25 mouse cellular contexts compared by ENCODE assay signal in genomic region chr2:181228335-181228734, GRCm38 (mm10). TPM values are rescaled to one million over a fixed set of nuclear protein-coding genes. Genes with fewer than 3 reads are reported as not detected.
DNase-seq lines count a peak whose midpoint lies in the region; ATAC-seq and TF ChIP-seq lines count a peak whose summit lies in the region.
"Had no signal": no experiment of that assay in that cellular context is flagged by ENCODE, and none has a peak within 500 bp of the region (broad histone marks: within the 10 kb centered on the region; RNA-seq: fewer than 3 reads in every experiment).

No protein-coding gene starts in this region.

- no peak overlapping the region for H3K4me2 ChIP-seq in forebrain, embryonic 11.5 days (ENCODE audit: low read depth, low read length, severe bottlenecking)
- no peak overlapping the region for H3K4me2 ChIP-seq in kidney, embryonic 16.5 days (replicated peaks; ENCODE audit: low read depth, low read length)
- no peak overlapping the region for H3K4me2 ChIP-seq in kidney, embryonic 14.5 days (replicated peaks; ENCODE audit: low read depth, low read length)
- H3K4me2 ChIP-seq in lung, embryonic 14.5 days, result no peak overlapping the region
- H3K4me2 ChIP-seq: embryonic facial prominence, embryonic 13.5 days; forebrain, embryonic 15.5 days; limb, embryonic 15.5 days; liver, embryonic 15.5 days; midbrain, embryonic 11.5 days had no signal

- no peak for ATAC-seq in forebrain, embryonic 11.5 days (replicated peaks; ENCODE audit: low FRiP score)
- ATAC-seq in kidney, embryonic 16.5 days (ENCODE audit: low FRiP score, low TSS enrichment), result no peak
- no peak for ATAC-seq in kidney, embryonic 14.5 days (ENCODE audit: low FRiP score, low TSS enrichment)
- ATAC-seq in lung, embryonic 14.5 days (ENCODE audit: insufficient read depth), result no peak
- ATAC-seq: activated CD4-positive, CD25-positive, alpha-beta regulatory T cell, adult 4 months; forebrain, embryonic 15.5 days had no signal

- DNase-seq in forebrain, embryonic 10.5 days (ENCODE audit: extremely low spot score, low spot score), result no peak
- DNase-seq in forebrain, embryonic 11.5 days (ENCODE audit: low spot score), result no peak
- peak; percentile 8 for DNase-seq in lung, embryonic 14.5 days
- DNase-seq in lung, postnatal 36 days, result peak; percentile 69
- DNase-seq in midbrain, embryonic 10.5 days (ENCODE audit: low spot score), result no peak
- DNase-seq: adrenal gland, adult 8-10 months; cerebellum, adult 2 months; cerebellum, postnatal 25 days; gastrocnemius, postnatal 25 days; heart, postnatal 14 days; kidney, adult 11 months; thymus, adult 18-20 months; thymus, postnatal 36 days had no signal

- no peaks in the 10 kb centered on the region for H3K9me3 ChIP-seq in forebrain, embryonic 10.5 days
- no peaks in the 10 kb centered on the region for H3K9me3 ChIP-seq in forebrain, embryonic 11.5 days (ENCODE audit: control insufficient read depth, low read length)
- H3K9me3 ChIP-seq in kidney, embryonic 16.5 days (ENCODE audit: low read length), result no peaks in the 10 kb centered on the region
- H3K9me3 ChIP-seq in kidney, embryonic 14.5 days (ENCODE audit: control insufficient read depth, low read length), result no peaks in the 10 kb centered on the region
- no peaks in the 10 kb centered on the region for H3K9me3 ChIP-seq in lung, embryonic 14.5 days (ENCODE audit: low read depth, low read length)
- H3K9me3 ChIP-seq in midbrain, embryonic 10.5 days (replicated peaks), result no peaks in the 10 kb centered on the region
- H3K9me3 ChIP-seq: embryonic facial prominence, embryonic 13.5 days; forebrain, embryonic 15.5 days; heart, embryonic 10.5 days; limb, embryonic 15.5 days; liver, embryonic 15.5 days had no signal

- no peak overlapping the region for H3K9ac ChIP-seq in forebrain, embryonic 11.5 days (ENCODE audit: low read length)
- H3K9ac ChIP-seq in kidney, embryonic 16.5 days (replicated peaks; ENCODE audit: low read length), result no peak overlapping the region
- no peak overlapping the region for H3K9ac ChIP-seq in kidney, embryonic 14.5 days (ENCODE audit: low read depth, low read length)
- H3K9ac ChIP-seq in lung, embryonic 14.5 days, result no peak overlapping the region
- H3K9ac ChIP-seq: embryonic facial prominence, embryonic 13.5 days; forebrain, embryonic 15.5 days; limb, embryonic 15.5 days; liver, embryonic 15.5 days had no signal

- peaks cover 10% of the 10 kb centered on the region; the same call in 1 of the 2 replicates for H3K4me1 ChIP-seq in forebrain, embryonic 10.5 days
- H3K4me1 ChIP-seq in forebrain, embryonic 11.5 days (replicated peaks; ENCODE audit: control insufficient read depth, insufficient read depth, low read length), result no peaks in the 10 kb centered on the region
- no peaks in the 10 kb centered on the region for H3K4me1 ChIP-seq in kidney, embryonic 16.5 days (ENCODE audit: insufficient read depth, low read length)
- no peaks in the 10 kb centered on the region for H3K4me1 ChIP-seq in kidney, embryonic 14.5 days (ENCODE audit: control insufficient read depth, insufficient read depth, low read length)
- no peaks in the 10 kb centered on the region for H3K4me1 ChIP-seq in lung, embryonic 14.5 days (ENCODE audit: insufficient read depth)
- H3K4me1 ChIP-seq in midbrain, embryonic 10.5 days, result no peaks in the 10 kb centered on the region
- H3K4me1 ChIP-seq: forebrain, embryonic 15.5 days; heart, embryonic 10.5 days; limb, embryonic 15.5 days; liver, embryonic 15.5 days had no signal

- TF ChIP-seq CTCF in lung, embryonic 14.5 days (IDR thresholded peaks at IDR 0.05; ENCODE audit: low read depth), result no peak

- no peaks in the 10 kb centered on the region for H3K36me3 ChIP-seq in forebrain, embryonic 10.5 days (replicated peaks)
- no peaks in the 10 kb centered on the region for H3K36me3 ChIP-seq in forebrain, embryonic 11.5 days (ENCODE audit: control insufficient read depth, insufficient read depth, low read length)
- H3K36me3 ChIP-seq in kidney, embryonic 16.5 days (ENCODE audit: insufficient read depth, low read length), result no peaks in the 10 kb centered on the region
- H3K36me3 ChIP-seq in kidney, embryonic 14.5 days (ENCODE audit: control insufficient read depth, insufficient read depth, low read length), result no peaks in the 10 kb centered on the region
- no peaks in the 10 kb centered on the region for H3K36me3 ChIP-seq in lung, embryonic 14.5 days (ENCODE audit: insufficient read depth)
- no peaks in the 10 kb centered on the region for H3K36me3 ChIP-seq in midbrain, embryonic 10.5 days
- H3K36me3 ChIP-seq: embryonic facial prominence, embryonic 13.5 days; forebrain, embryonic 15.5 days had no signal

- 59% methylated on average over 1 of the region's 1 CpGs for WGBS in forebrain, embryonic 10.5 days
- WGBS in forebrain, embryonic 11.5 days, result 83% methylated on average over 1 of the region's 1 CpGs
- WGBS in kidney, embryonic 16.5 days, result 54% methylated on average over 1 of the region's 1 CpGs
- 73% methylated on average over 1 of the region's 1 CpGs for WGBS in kidney, embryonic 14.5 days
- 42% methylated on average over 1 of the region's 1 CpGs for WGBS in lung, embryonic 14.5 days
- WGBS in midbrain, embryonic 10.5 days, result 74% methylated on average over 1 of the region's 1 CpGs

- no peaks in the 10 kb centered on the region for H3K27me3 ChIP-seq in forebrain, embryonic 10.5 days (ENCODE audit: poor library complexity, severe bottlenecking)
- no peaks in the 10 kb centered on the region for H3K27me3 ChIP-seq in forebrain, embryonic 11.5 days (ENCODE audit: control insufficient read depth, insufficient read depth, low read length)
- no peaks in the 10 kb centered on the region for H3K27me3 ChIP-seq in kidney, embryonic 16.5 days (ENCODE audit: insufficient read depth, low read length)
- no peaks in the 10 kb centered on the region for H3K27me3 ChIP-seq in kidney, embryonic 14.5 days (ENCODE audit: control insufficient read depth, insufficient read depth, low read length)
- no peaks in the 10 kb centered on the region for H3K27me3 ChIP-seq in lung, embryonic 14.5 days (ENCODE audit: insufficient read depth, low read length)
- H3K27me3 ChIP-seq in midbrain, embryonic 10.5 days (ENCODE audit: low read depth, poor library complexity, severe bottlenecking), result no peaks in the 10 kb centered on the region
- H3K27me3 ChIP-seq: embryonic facial prominence, embryonic 13.5 days; forebrain, embryonic 15.5 days; limb, embryonic 15.5 days; liver, embryonic 15.5 days had no signal

- H3K4me3 ChIP-seq in forebrain, embryonic 10.5 days, result no peak overlapping the region
- no peak overlapping the region for H3K4me3 ChIP-seq in forebrain, embryonic 11.5 days (ENCODE audit: low read depth, low read length)
- no peak overlapping the region for H3K4me3 ChIP-seq in kidney, embryonic 16.5 days (ENCODE audit: low read length)
- no peak overlapping the region for H3K4me3 ChIP-seq in kidney, embryonic 14.5 days (ENCODE audit: low read length)
- no peak overlapping the region for H3K4me3 ChIP-seq in lung, embryonic 14.5 days (ENCODE audit: low read depth, low read length)
- no peak overlapping the region for H3K4me3 ChIP-seq in midbrain, embryonic 10.5 days
- H3K4me3 ChIP-seq: embryonic facial prominence, embryonic 13.5 days; erythroblast, embryonic 14.5 days; forebrain, embryonic 15.5 days; heart, embryonic 10.5 days; limb, embryonic 15.5 days; liver, embryonic 15.5 days had no signal

- 0 out of 2 replicates have a peak overlapping the region, but pooled peaks have one; percentile 8 for H3K27ac ChIP-seq in forebrain, embryonic 10.5 days
- no peak overlapping the region for H3K27ac ChIP-seq in forebrain, embryonic 11.5 days (ENCODE audit: low read depth, low read length)
- peak overlapping the region; percentile 4; the same call in 1 of the 2 replicates for H3K27ac ChIP-seq in kidney, embryonic 16.5 days (ENCODE audit: low read length)
- H3K27ac ChIP-seq in kidney, embryonic 14.5 days (ENCODE audit: low read depth, low read length), result no peak overlapping the region
- no peak overlapping the region for H3K27ac ChIP-seq in lung, embryonic 14.5 days (ENCODE audit: low read depth)
- no peak overlapping the region for H3K27ac ChIP-seq in midbrain, embryonic 10.5 days (replicated peaks)
- H3K27ac ChIP-seq: embryonic facial prominence, embryonic 13.5 days; forebrain, embryonic 15.5 days; heart, embryonic 10.5 days; limb, embryonic 15.5 days; liver, embryonic 15.5 days had no signal

RNA-seq across cellular contexts. Expression of gene Fndc11, which starts 8.5 kb away (rescaled TPM):
- 0.47 and 0.68 TPM in 2 replicates for polyA plus RNA-seq in forebrain, embryonic 10.5 days (2016; fragmentation: Nextera tagmentation; extraction: Ambion mirVana)
- polyA plus RNA-seq in forebrain, embryonic 11.5 days (2014; fragmentation: Nextera tagmentation; extraction: Ambion mirVana), result 0.24 TPM in 1 of 2 replicates, not detected in the other
- 0.26 and 0.59 TPM in 2 replicates for polyA plus RNA-seq in kidney, embryonic 16.5 days (2015; fragmentation: Nextera tagmentation; extraction: Ambion mirVana)
- 0.58 TPM in 1 of 2 replicates, not detected in the other for polyA plus RNA-seq in kidney, embryonic 14.5 days (2014; fragmentation: Nextera tagmentation; extraction: Ambion mirVana)
- 0.21 and 0.27 TPM in 2 replicates for polyA plus RNA-seq in lung, embryonic 14.5 days (2014; fragmentation: Nextera tagmentation; extraction: Ambion mirVana)
- 0.10 and 0.15 TPM in 2 replicates for polyA plus RNA-seq in midbrain, embryonic 10.5 days (2016; fragmentation: Nextera tagmentation; extraction: Ambion mirVana)
- polyA plus RNA-seq: cerebellum, adult 2 months; embryonic facial prominence, embryonic 13.5 days; forebrain, embryonic 15.5 days; heart, embryonic 10.5 days; hindbrain, embryonic 11.5 days; neural tube, embryonic 11.5 days had no signal

RNA-seq across cellular contexts. Expression of gene Helz2, which starts 13.5 kb away (rescaled TPM):
- 0.69 and 0.77 TPM in 2 replicates for polyA plus RNA-seq in forebrain, embryonic 10.5 days (2016; fragmentation: Nextera tagmentation; extraction: Ambion mirVana)
- polyA plus RNA-seq in forebrain, embryonic 11.5 days (2014; fragmentation: Nextera tagmentation; extraction: Ambion mirVana), result 0.68 and 0.90 TPM in 2 replicates
- 1.9 and 2.0 TPM in 2 replicates for polyA plus RNA-seq in kidney, embryonic 16.5 days (2015; fragmentation: Nextera tagmentation; extraction: Ambion mirVana)
- 1.3 and 1.4 TPM in 2 replicates for polyA plus RNA-seq in kidney, embryonic 14.5 days (2014; fragmentation: Nextera tagmentation; extraction: Ambion mirVana)
- 2.5 and 3.0 TPM in 2 replicates for polyA plus RNA-seq in lung, embryonic 14.5 days (2014; fragmentation: Nextera tagmentation; extraction: Ambion mirVana)
- 0.62 and 0.78 TPM in 2 replicates for polyA plus RNA-seq in midbrain, embryonic 10.5 days (2016; fragmentation: Nextera tagmentation; extraction: Ambion mirVana)

RNA-seq across cellular contexts. Expression of gene Srms, which starts 15.3 kb away (rescaled TPM):
- polyA plus RNA-seq in forebrain, embryonic 10.5 days (2016; fragmentation: Nextera tagmentation; extraction: Ambion mirVana), result 0.12 and 0.15 TPM in 2 replicates
- 0.12 TPM in 1 of 2 replicates, not detected in the other for polyA plus RNA-seq in forebrain, embryonic 11.5 days (2014; fragmentation: Nextera tagmentation; extraction: Ambion mirVana)
- polyA plus RNA-seq in kidney, embryonic 16.5 days (2015; fragmentation: Nextera tagmentation; extraction: Ambion mirVana), result 0.25 and 0.37 TPM in 2 replicates
- 0.14 and 0.24 TPM in 2 replicates for polyA plus RNA-seq in kidney, embryonic 14.5 days (2014; fragmentation: Nextera tagmentation; extraction: Ambion mirVana)
- polyA plus RNA-seq in lung, embryonic 14.5 days (2014; fragmentation: Nextera tagmentation; extraction: Ambion mirVana), result 0.16 and 0.22 TPM in 2 replicates
- polyA plus RNA-seq in midbrain, embryonic 10.5 days (2016; fragmentation: Nextera tagmentation; extraction: Ambion mirVana), result 0.10 and 0.20 TPM in 2 replicates
- polyA plus RNA-seq: embryonic facial prominence, embryonic 13.5 days had no signal

RNA-seq across cellular contexts. Expression of gene Ptk6, which starts 25.7 kb away (rescaled TPM):
- not detected in 2 replicates for polyA plus RNA-seq in forebrain, embryonic 10.5 days (2016; fragmentation: Nextera tagmentation; extraction: Ambion mirVana)
- not detected in 2 replicates for polyA plus RNA-seq in forebrain, embryonic 11.5 days (2014; fragmentation: Nextera tagmentation; extraction: Ambion mirVana)
- not detected in 2 replicates for polyA plus RNA-seq in kidney, embryonic 16.5 days (2015; fragmentation: Nextera tagmentation; extraction: Ambion mirVana)
- not detected in 2 replicates for polyA plus RNA-seq in kidney, embryonic 14.5 days (2014; fragmentation: Nextera tagmentation; extraction: Ambion mirVana)
- 0.12 TPM in 1 of 2 replicates, not detected in the other for polyA plus RNA-seq in lung, embryonic 14.5 days (2014; fragmentation: Nextera tagmentation; extraction: Ambion mirVana)
- 0.07 TPM in 1 of 2 replicates, not detected in the other for polyA plus RNA-seq in midbrain, embryonic 10.5 days (2016; fragmentation: Nextera tagmentation; extraction: Ambion mirVana)
- polyA plus RNA-seq: activated CD4-positive, CD25-positive, alpha-beta regulatory T cell, adult 4 months; embryonic facial prominence, embryonic 13.5 days; erythroblast, embryonic 14.5 days; forebrain, embryonic 15.5 days; heart, embryonic 10.5 days; hindbrain, embryonic 11.5 days; midbrain, embryonic 11.5 days; neural tube, embryonic 11.5 days had no signal

RNA-seq across cellular contexts. Expression of gene Ppdpf, which starts 41.3 kb away (rescaled TPM):
- 387 and 397 TPM in 2 replicates for polyA plus RNA-seq in forebrain, embryonic 10.5 days (2016; fragmentation: Nextera tagmentation; extraction: Ambion mirVana)
- 443 and 478 TPM in 2 replicates for polyA plus RNA-seq in forebrain, embryonic 11.5 days (2014; fragmentation: Nextera tagmentation; extraction: Ambion mirVana)
- 302 and 310 TPM in 2 replicates for polyA plus RNA-seq in kidney, embryonic 16.5 days (2015; fragmentation: Nextera tagmentation; extraction: Ambion mirVana)
- polyA plus RNA-seq in kidney, embryonic 14.5 days (2014; fragmentation: Nextera tagmentation; extraction: Ambion mirVana), result 387 and 477 TPM in 2 replicates
- polyA plus RNA-seq in lung, embryonic 14.5 days (2014; fragmentation: Nextera tagmentation; extraction: Ambion mirVana), result 333 and 364 TPM in 2 replicates
- polyA plus RNA-seq in midbrain, embryonic 10.5 days (2016; fragmentation: Nextera tagmentation; extraction: Ambion mirVana), result 375 and 418 TPM in 2 replicates

Comparison
In these comparisons a context has a peak if more than half of its experiments do, and no peak if none do; other contexts are left out.
1. H3K27ac ChIP-seq: peak in forebrain, embryonic 10.5 days (single experiment) and kidney, embryonic 16.5 days (single experiment); none in forebrain, embryonic 11.5 days (single experiment), kidney, embryonic 14.5 days (single experiment), lung, embryonic 14.5 days (single experiment) and midbrain, embryonic 10.5 days (single experiment).
2. DNase-seq: peak in lung, embryonic 14.5 days (single experiment) and lung, postnatal 36 days (single experiment); none in forebrain, embryonic 10.5 days (single experiment), forebrain, embryonic 11.5 days (single experiment) and midbrain, embryonic 10.5 days (single experiment).